ENCODE assay signal across 8 mouse cellular contexts in the genomic region with DNA sequence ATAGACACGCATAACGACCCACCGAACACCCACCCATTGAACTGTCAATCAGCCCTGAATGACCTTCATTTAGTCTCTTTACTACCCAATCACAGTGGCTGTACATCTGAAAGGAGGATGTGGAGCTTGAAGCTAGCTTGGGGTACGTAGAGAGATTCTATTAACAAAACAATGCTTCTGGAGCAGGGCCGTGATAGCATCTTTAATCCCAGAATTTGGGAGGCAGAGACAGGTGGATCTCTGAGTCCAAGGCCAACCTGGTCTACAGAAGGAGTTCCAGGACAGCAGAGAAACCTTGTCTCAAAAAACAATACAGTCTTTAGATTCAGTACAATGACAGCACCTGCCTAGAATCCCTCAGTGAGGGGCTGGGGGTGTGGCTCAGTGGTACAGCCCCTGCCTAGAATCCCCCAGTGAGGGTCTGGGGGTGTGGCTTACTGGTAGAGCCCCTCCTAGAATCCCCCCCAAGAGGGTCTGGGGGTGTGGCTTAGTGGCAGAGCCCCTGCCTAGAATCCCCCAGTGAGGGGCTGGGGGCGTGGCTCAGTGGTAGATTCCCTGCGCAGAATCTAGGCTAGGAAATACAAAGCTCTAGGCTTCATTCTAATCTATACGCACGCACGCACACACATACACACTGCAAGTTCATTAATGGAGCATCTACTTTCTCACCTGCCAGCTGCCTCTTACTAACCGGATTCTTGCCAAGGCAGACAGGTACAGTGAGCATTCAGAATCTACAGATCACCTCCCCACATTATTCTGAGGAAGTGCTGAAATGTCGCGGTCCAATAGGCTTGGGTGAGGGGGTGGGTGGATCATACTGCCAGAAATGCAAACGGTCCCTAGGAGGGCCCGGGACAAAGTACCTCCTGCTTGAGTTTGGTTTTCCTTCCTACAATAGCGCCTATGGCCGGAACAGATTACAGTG. TPM values are rescaled to one million over a fixed set of nuclear protein-coding genes. Genes with fewer than 3 reads are reported as not detected.
DNase-seq lines count a peak whose midpoint lies in the region; ATAC-seq and TF ChIP-seq lines count a peak whose summit lies in the region.

No protein-coding gene starts in this region.

- H3K4me1 ChIP-seq in lung, embryonic 14.5 days (ENCODE audit: insufficient read depth), result peaks cover 21% of the 10 kb centered on the region
- H3K4me1 ChIP-seq in intestine, embryonic 14.5 days (replicated peaks; ENCODE audit: control insufficient read depth, insufficient read depth, low read length), result peaks cover 31% of the 10 kb centered on the region
- peaks cover 27% of the 10 kb centered on the region for H3K4me1 ChIP-seq in neural tube, embryonic 12.5 days

- H3K4me3 ChIP-seq in lung, embryonic 14.5 days (ENCODE audit: low read depth, low read length), result peak overlapping the region; percentile 33
- peak overlapping the region; percentile 36 for H3K4me3 ChIP-seq in intestine, embryonic 14.5 days (ENCODE audit: low read depth, low read length)
- H3K4me3 ChIP-seq in neural tube, embryonic 12.5 days, result peak overlapping the region; percentile 35

- H3K4me2 ChIP-seq in lung, embryonic 14.5 days, result peak overlapping the region; percentile 67
- peak overlapping the region; percentile 61 for H3K4me2 ChIP-seq in intestine, embryonic 14.5 days (ENCODE audit: low read length)
- peak overlapping the region; percentile 66 for H3K4me2 ChIP-seq in neural tube, embryonic 12.5 days (replicated peaks)

- no peak for TF ChIP-seq CTCF in lung, embryonic 14.5 days (IDR thresholded peaks at IDR 0.05; ENCODE audit: low read depth)

- intact Hi-C loops in left cerebral cortex, postnatal 14 days (cut with DNase I), result no loop called here

- H3K27ac ChIP-seq in lung, embryonic 14.5 days (ENCODE audit: low read depth), result peak overlapping the region; percentile 83
- H3K27ac ChIP-seq in intestine, embryonic 14.5 days (ENCODE audit: low read depth), result peak overlapping the region; percentile 69; the same call in 1 of the 2 replicates
- no peak overlapping the region for H3K27ac ChIP-seq in neural tube, embryonic 12.5 days

- H3K9me3 ChIP-seq in lung, embryonic 14.5 days (ENCODE audit: low read depth, low read length), result no peaks in the 10 kb centered on the region
- peaks cover 2% of the 10 kb centered on the region; the same call in 1 of the 2 replicates for H3K9me3 ChIP-seq in intestine, embryonic 14.5 days (ENCODE audit: control insufficient read depth, low read length)
- 0 out of 2 replicates have a peak, but pooled peaks cover 6% of the 10 kb centered on the region for H3K9me3 ChIP-seq in neural tube, embryonic 12.5 days

- no peak for DNase-seq in lung, embryonic 14.5 days
- DNase-seq in lung, adult 18-20 months, result no peak
- no peak for DNase-seq in intestine, embryonic 14.5 days (ENCODE audit: low spot score)
- DNase-seq in left cerebral cortex, postnatal 14 days (ENCODE audit: low spot score in 2 of 2), result no peak
- DNase-seq in layer of hippocampus, adult 9-11 months, result no peak
- DNase-seq in adrenal gland, postnatal 36 days, result no peak

- H3K9ac ChIP-seq in lung, embryonic 14.5 days, result peak overlapping the region; percentile 27
- peak overlapping the region; percentile 25; the same call in 1 of the 2 replicates for H3K9ac ChIP-seq in intestine, embryonic 14.5 days (ENCODE audit: low read length)
- H3K9ac ChIP-seq in neural tube, embryonic 12.5 days, result no peak overlapping the region

- H3K36me3 ChIP-seq in lung, embryonic 14.5 days (ENCODE audit: insufficient read depth), result no peaks in the 10 kb centered on the region
- no peaks in the 10 kb centered on the region for H3K36me3 ChIP-seq in intestine, embryonic 14.5 days (ENCODE audit: control insufficient read depth, insufficient read depth, low read length)
- no peaks in the 10 kb centered on the region for H3K36me3 ChIP-seq in neural tube, embryonic 12.5 days

- H3K27me3 ChIP-seq in lung, embryonic 14.5 days (ENCODE audit: insufficient read depth, low read length), result peaks cover 10% of the 10 kb centered on the region; the same call in 1 of the 2 replicates
- H3K27me3 ChIP-seq in intestine, embryonic 14.5 days (replicated peaks; ENCODE audit: control insufficient read depth, insufficient read depth, low read length), result peaks cover 18% of the 10 kb centered on the region; the same call in 1 of the 2 replicates
- H3K27me3 ChIP-seq in neural tube, embryonic 12.5 days (replicated peaks), result peaks cover 43% of the 10 kb centered on the region

- ATAC-seq in lung, embryonic 14.5 days (ENCODE audit: insufficient read depth), result peak; percentile 9; the same call in 1 of the 2 replicates
- ATAC-seq in common myeloid progenitor, adult 5-6 weeks (replicated peaks; ENCODE audit: low read depth, poor library complexity, severe bottlenecking), result 0 out of 2 replicates have a peak, but pooled peaks have one; percentile 9
- ATAC-seq in intestine, embryonic 14.5 days (replicated peaks; ENCODE audit: low FRiP score, low TSS enrichment, low read depth), result no peak
- peak; percentile 25; the same call in 1 of the 2 replicates for ATAC-seq in neural tube, embryonic 12.5 days (ENCODE audit: low FRiP score, low read depth)

- 31% methylated on average over 17 of the region's 17 CpGs for WGBS in lung, embryonic 14.5 days
- 34% methylated on average over 17 of the region's 17 CpGs for WGBS in intestine, embryonic 14.5 days
- 26% methylated on average over 17 of the region's 17 CpGs for WGBS in neural tube, embryonic 12.5 days

RNA-seq across cellular contexts. Expression of a gene that starts 7.0 kb away (rescaled TPM):
- polyA plus RNA-seq in lung, embryonic 14.5 days (2014; fragmentation: Nextera tagmentation; extraction: Ambion mirVana), result 4.4 and 6.7 TPM in 2 replicates
- total RNA-seq in common myeloid progenitor, adult 5-6 weeks (2017), result 1.6 and 2.4 TPM in 2 replicates
- polyA plus RNA-seq in intestine, embryonic 14.5 days (2014; fragmentation: Nextera tagmentation; extraction: Ambion mirVana), result 9.5 and 13.5 TPM in 2 replicates
- 1.0 and 2.1 TPM in 2 replicates for polyA plus RNA-seq in neural tube, embryonic 12.5 days (2016; fragmentation: Nextera tagmentation; extraction: Ambion mirVana)
- 1 to 10 TPM in 1 of 2 experiments, not detected in 1; 1.2 TPM for total RNA-seq in left cerebral cortex, postnatal 14 days (2021)
- total RNA-seq in adrenal gland, postnatal 36 days (2021), result 10 to 100 TPM; 19.5 to 51.0 TPM

RNA-seq across cellular contexts. Expression of a gene that starts 19.0 kb away (rescaled TPM):
- polyA plus RNA-seq in lung, embryonic 14.5 days (2014; fragmentation: Nextera tagmentation; extraction: Ambion mirVana), result 6.8 and 10.2 TPM in 2 replicates
- not detected in 2 replicates for total RNA-seq in common myeloid progenitor, adult 5-6 weeks (2017)
- 13.5 and 14.0 TPM in 2 replicates for polyA plus RNA-seq in intestine, embryonic 14.5 days (2014; fragmentation: Nextera tagmentation; extraction: Ambion mirVana)
- polyA plus RNA-seq in neural tube, embryonic 12.5 days (2016; fragmentation: Nextera tagmentation; extraction: Ambion mirVana), result 0.73 and 0.87 TPM in 2 replicates
- total RNA-seq in left cerebral cortex, postnatal 14 days (2021), result not detected
- total RNA-seq in adrenal gland, postnatal 36 days (2021), result not detected

RNA-seq across cellular contexts. Expression of a gene that starts 36.2 kb away (rescaled TPM):
- not detected in 2 replicates for polyA plus RNA-seq in lung, embryonic 14.5 days (2014; fragmentation: Nextera tagmentation; extraction: Ambion mirVana)
- not detected in 2 replicates for total RNA-seq in common myeloid progenitor, adult 5-6 weeks (2017)
- 0.31 and 0.42 TPM in 2 replicates for polyA plus RNA-seq in intestine, embryonic 14.5 days (2014; fragmentation: Nextera tagmentation; extraction: Ambion mirVana)
- polyA plus RNA-seq in neural tube, embryonic 12.5 days (2016; fragmentation: Nextera tagmentation; extraction: Ambion mirVana), result 1.4 and 1.7 TPM in 2 replicates
- 1 to 10 TPM; 3.0 to 4.1 TPM for total RNA-seq in left cerebral cortex, postnatal 14 days (2021)
- under 1 TPM in 1 of 2 experiments, not detected in 1; 0.83 TPM for total RNA-seq in adrenal gland, postnatal 36 days (2021)

RNA-seq across cellular contexts. Expression of a gene that starts 44.7 kb away (rescaled TPM):
- polyA plus RNA-seq in lung, embryonic 14.5 days (2014; fragmentation: Nextera tagmentation; extraction: Ambion mirVana), result 206 and 209 TPM in 2 replicates
- total RNA-seq in common myeloid progenitor, adult 5-6 weeks (2017), result 0.32 TPM in 1 of 2 replicates, not detected in the other
- 89.6 and 93.4 TPM in 2 replicates for polyA plus RNA-seq in intestine, embryonic 14.5 days (2014; fragmentation: Nextera tagmentation; extraction: Ambion mirVana)
- 15.1 and 15.4 TPM in 2 replicates for polyA plus RNA-seq in neural tube, embryonic 12.5 days (2016; fragmentation: Nextera tagmentation; extraction: Ambion mirVana)
- 10 to 100 TPM; 10.7 to 11.0 TPM for total RNA-seq in left cerebral cortex, postnatal 14 days (2021)
- 10 to 100 TPM; 43.5 to 53.8 TPM for total RNA-seq in adrenal gland, postnatal 36 days (2021)

RNA-seq across cellular contexts. Expression of a gene that starts 45.5 kb away (rescaled TPM):
- polyA plus RNA-seq in lung, embryonic 14.5 days (2014; fragmentation: Nextera tagmentation; extraction: Ambion mirVana), result not detected in 2 replicates
- not detected in 2 replicates for total RNA-seq in common myeloid progenitor, adult 5-6 weeks (2017)
- polyA plus RNA-seq in intestine, embryonic 14.5 days (2014; fragmentation: Nextera tagmentation; extraction: Ambion mirVana), result not detected in 2 replicates
- polyA plus RNA-seq in neural tube, embryonic 12.5 days (2016; fragmentation: Nextera tagmentation; extraction: Ambion mirVana), result not detected in 2 replicates
- not detected for total RNA-seq in left cerebral cortex, postnatal 14 days (2021)
- total RNA-seq in adrenal gland, postnatal 36 days (2021), result not detected
